8 mouse cellular contexts compared by ENCODE assay signal in the genomic region with DNA sequence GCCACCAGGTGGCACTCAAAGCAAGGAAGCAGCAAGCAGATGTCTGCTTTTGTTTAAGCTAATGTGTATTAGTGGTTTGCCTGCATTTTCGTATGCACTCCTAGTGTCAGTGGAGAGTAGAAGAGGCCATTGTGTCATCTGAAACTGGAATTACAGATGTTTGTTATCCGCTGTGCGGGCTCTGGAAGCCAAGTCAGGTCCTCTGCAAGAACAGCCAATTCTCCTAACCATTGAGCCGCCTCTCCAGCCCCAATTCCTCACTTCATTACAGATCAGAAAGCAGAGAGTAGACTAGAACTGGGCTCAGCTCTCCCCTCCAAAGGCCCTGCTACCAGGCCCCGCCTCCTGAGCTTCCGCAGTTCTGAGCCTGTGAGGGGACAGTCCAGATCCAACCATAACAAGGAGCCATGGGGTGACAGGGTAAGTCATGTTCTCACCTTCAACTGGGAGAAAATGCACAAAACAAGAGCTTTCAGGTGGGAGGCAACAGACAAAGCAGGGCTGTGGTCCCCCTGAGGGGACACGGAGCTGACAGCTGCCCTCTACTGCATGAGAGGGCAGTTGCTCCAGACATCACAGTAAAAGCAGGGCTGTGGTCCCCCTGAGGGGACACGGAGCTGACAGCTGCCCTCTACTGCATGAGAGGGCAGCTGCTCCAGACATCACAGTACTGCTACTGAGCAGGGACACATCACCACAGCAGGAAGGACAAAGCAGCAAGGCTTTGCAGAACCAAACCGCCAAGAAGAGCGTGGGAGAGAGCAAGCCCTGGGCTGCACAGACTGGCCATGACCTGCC. TPM values are rescaled to one million over a fixed set of nuclear protein-coding genes. Genes with fewer than 3 reads are reported as not detected.
DNase-seq lines count a peak whose midpoint lies in the region; ATAC-seq and TF ChIP-seq lines count a peak whose summit lies in the region.

No protein-coding gene starts in this region.

- H3K27ac ChIP-seq in hindbrain, embryonic 13.5 days = peak overlapping the region; percentile 93
- H3K27ac ChIP-seq in neural tube, embryonic 15.5 days (replicated peaks) = peak overlapping the region; percentile 88

- peak overlapping the region; percentile 30; the same call in 1 of the 2 replicates for H3K4me2 ChIP-seq in hindbrain, embryonic 13.5 days
- peak overlapping the region; percentile 23 for H3K4me2 ChIP-seq in neural tube, embryonic 15.5 days

- intact Hi-C loops in left cerebral cortex, postnatal 14 days (cut with DNase I) = loop anchor here (2.0 to 10.0 kb wide), 2 partner anchors 48 to 98 kb away; no protein-coding TSS in a partner anchor

- peaks cover 31% of the 10 kb centered on the region for H3K36me3 ChIP-seq in hindbrain, embryonic 13.5 days
- H3K36me3 ChIP-seq in neural tube, embryonic 15.5 days = peaks cover 25% of the 10 kb centered on the region

- peak; percentile 65 to 82 for DNase-seq in left cerebral cortex, postnatal 14 days (ENCODE audit: low spot score in 2 of 2)
- DNase-seq in left cerebral cortex, adult 11 months (ENCODE audit: low spot score) = no peak
- DNase-seq in ZHBTc4 (ENCODE audit: low read depth, low spot score) = peak; percentile 80
- DNase-seq in fibroblast of lung, adult 2 months (ENCODE audit: low read depth) = peak; percentile 74
- DNase-seq in lung, adult 2 months = no peak
- no peak for DNase-seq in testis, postnatal 10 days (ENCODE audit: low spot score)

- no peaks in the 10 kb centered on the region for H3K9me3 ChIP-seq in hindbrain, embryonic 13.5 days
- no peaks in the 10 kb centered on the region for H3K9me3 ChIP-seq in neural tube, embryonic 15.5 days (replicated peaks)

- no peaks in the 10 kb centered on the region for H3K27me3 ChIP-seq in hindbrain, embryonic 13.5 days
- H3K27me3 ChIP-seq in neural tube, embryonic 15.5 days (replicated peaks) = no peaks in the 10 kb centered on the region

- no peak for TF ChIP-seq POLR2A in lung, adult 2 months (IDR thresholded peaks at IDR 0.05; ENCODE audit: borderline replicate concordance, extremely low read depth, low read depth, low read length)

- ATAC-seq in hindbrain, embryonic 13.5 days (ENCODE audit: low FRiP score) = peak; percentile 38
- peak; percentile 48 for ATAC-seq in neural tube, embryonic 15.5 days (ENCODE audit: low FRiP score)

- WGBS in hindbrain, embryonic 13.5 days = 19% methylated on average over 10 of the region's 10 CpGs
- WGBS in lung, adult 2 months = 33% methylated on average over 10 of the region's 10 CpGs
- 21% methylated on average over 10 of the region's 10 CpGs for WGBS in neural tube, embryonic 15.5 days

- peak overlapping the region; percentile 67 for H3K9ac ChIP-seq in hindbrain, embryonic 13.5 days
- H3K9ac ChIP-seq in neural tube, embryonic 15.5 days (replicated peaks) = peak overlapping the region; percentile 31; the same call in 1 of the 2 replicates

- TF ChIP-seq CTCF in lung, adult 2 months (IDR thresholded peaks at IDR 0.05; ENCODE audit: insufficient read depth, low read length) = peak; percentile 16; the same call in 1 of the 2 replicates

- H3K4me1 ChIP-seq in hindbrain, embryonic 13.5 days (replicated peaks) = peaks cover 51% of the 10 kb centered on the region
- H3K4me1 ChIP-seq in lung, adult 2 months (ENCODE audit: control insufficient read depth, insufficient read depth, low read length) = no peaks in the 10 kb centered on the region; the same call in 1 of the 2 replicates
- H3K4me1 ChIP-seq in neural tube, embryonic 15.5 days = peaks cover 36% of the 10 kb centered on the region

- no peak overlapping the region for H3K4me3 ChIP-seq in hindbrain, embryonic 13.5 days
- no peak overlapping the region for H3K4me3 ChIP-seq in lung, adult 2 months (replicated peaks; ENCODE audit: extremely low read depth, low read depth, low read length)
- no peak overlapping the region for H3K4me3 ChIP-seq in neural tube, embryonic 15.5 days (replicated peaks)

RNA-seq across cellular contexts. Expression of gene Pld4, which starts 13.4 kb away (rescaled TPM):
- 10 to 100 TPM in 1 of 2 experiments, 1 to 10 TPM in 1; 9.8 to 11.4 TPM for total RNA-seq in left cerebral cortex, postnatal 14 days (2021)
- 6.4 and 7.0 TPM in 2 replicates for polyA plus RNA-seq in hindbrain, embryonic 13.5 days (2015; fragmentation: Nextera tagmentation; extraction: Ambion mirVana)
- polyA plus RNA-seq in lung, adult 2 months (2012; rRNA removed) = 78.2 and 90.1 TPM in 2 replicates
- 8.4 and 42.0 TPM in 2 replicates for polyA plus RNA-seq in neural tube, embryonic 15.5 days (2015; fragmentation: Nextera tagmentation; extraction: Ambion mirVana)

RNA-seq across cellular contexts. Expression of gene Cep170b, which starts 26.8 kb away (rescaled TPM):
- total RNA-seq in left cerebral cortex, postnatal 14 days (2021) = 100 to 1,000 TPM; 223 to 225 TPM
- polyA plus RNA-seq in hindbrain, embryonic 13.5 days (2015; fragmentation: Nextera tagmentation; extraction: Ambion mirVana) = 24.2 and 24.9 TPM in 2 replicates
- 68.2 and 73.2 TPM in 2 replicates for polyA plus RNA-seq in lung, adult 2 months (2012; rRNA removed)
- 34.7 and 43.3 TPM in 2 replicates for polyA plus RNA-seq in neural tube, embryonic 15.5 days (2015; fragmentation: Nextera tagmentation; extraction: Ambion mirVana)

RNA-seq across cellular contexts. Expression of gene Ahnak2, which starts 55.5 kb away (rescaled TPM):
- total RNA-seq in left cerebral cortex, postnatal 14 days (2021) = 1 to 10 TPM; 8.4 to 8.8 TPM
- 0.84 and 0.86 TPM in 2 replicates for polyA plus RNA-seq in hindbrain, embryonic 13.5 days (2015; fragmentation: Nextera tagmentation; extraction: Ambion mirVana)
- 9.3 and 13.3 TPM in 2 replicates for polyA plus RNA-seq in lung, adult 2 months (2012; rRNA removed)
- 4.5 and 5.7 TPM in 2 replicates for polyA plus RNA-seq in neural tube, embryonic 15.5 days (2015; fragmentation: Nextera tagmentation; extraction: Ambion mirVana)

Comparison
In these comparisons a context has a peak if more than half of its experiments do, and no peak if none do; other contexts are left out.
1. DNase-seq: peak in left cerebral cortex, postnatal 14 days (2 of 2), ZHBTc4 (single experiment) and fibroblast of lung, adult 2 months (single experiment); none in left cerebral cortex, adult 11 months (single experiment), lung, adult 2 months (single experiment) and testis, postnatal 10 days (single experiment).